Mouse (Mus musculus) granulocyte monocyte progenitor cell, adult 5-6 weeks (primary cell): ENCODE data around the gene Gcn1l1. TPM values are rescaled to one million over a fixed set of nuclear protein-coding genes. Genes with fewer than 3 reads are reported as not detected.
"Not testable (repeated sequence)": the region's sequence is repeated elsewhere in the genome, so short reads cannot be mapped to it uniquely, and the experiment has no call there.

ENCODE experiments used
- ATAC-seq: replicated peaks from 2 replicates; pipeline ENCODE4 v1.8.0; 2016; ENCODE audit warnings: mild to moderate bottlenecking, moderate TSS enrichment, inconsistent platforms; ENCODE audit not compliant: poor library complexity, severe bottlenecking
- total RNA-seq, 2 experiments: library from RNA; stranded (forward) in 1 of 2; stranded (reverse) in 1 of 2; fragments of 200-712, 200-1000 nt in 1 of 2; fragments of >200 nt in 1 of 2; fragmentation: Nextera tagmentation in 1 of 2; gene quantifications; 2 replicates each; pipeline ENCODE4 v1.2.3; 2014 to 2017

The Gcn1l1 gene
- total RNA-seq, 2 experiments from 2014 or later, result 26.9 to 37.4 TPM

DNA sequence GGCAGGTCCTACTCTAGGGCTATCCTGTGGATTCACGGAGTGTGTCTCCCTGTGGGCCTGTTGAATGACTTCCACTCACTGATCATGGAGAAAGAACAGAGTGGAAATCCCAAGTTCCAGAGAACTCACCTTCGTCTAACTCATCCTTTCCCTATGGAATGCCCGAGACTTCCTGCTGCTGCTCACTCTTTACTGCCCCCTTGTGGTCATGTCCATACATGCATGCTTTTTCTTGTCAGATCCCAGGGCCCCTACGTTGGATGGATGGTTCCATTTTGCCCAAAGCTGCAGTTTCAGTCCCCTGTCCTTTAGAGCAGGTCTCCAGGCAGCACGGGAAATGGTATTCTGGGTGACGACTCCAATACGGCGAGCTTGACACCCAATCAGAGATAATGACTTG lies 8.8 kb upstream of the Gcn1l1 start:
- 0 out of 2 replicates have a peak, but pooled peaks have one; percentile 20 for ATAC-seq

DNA sequence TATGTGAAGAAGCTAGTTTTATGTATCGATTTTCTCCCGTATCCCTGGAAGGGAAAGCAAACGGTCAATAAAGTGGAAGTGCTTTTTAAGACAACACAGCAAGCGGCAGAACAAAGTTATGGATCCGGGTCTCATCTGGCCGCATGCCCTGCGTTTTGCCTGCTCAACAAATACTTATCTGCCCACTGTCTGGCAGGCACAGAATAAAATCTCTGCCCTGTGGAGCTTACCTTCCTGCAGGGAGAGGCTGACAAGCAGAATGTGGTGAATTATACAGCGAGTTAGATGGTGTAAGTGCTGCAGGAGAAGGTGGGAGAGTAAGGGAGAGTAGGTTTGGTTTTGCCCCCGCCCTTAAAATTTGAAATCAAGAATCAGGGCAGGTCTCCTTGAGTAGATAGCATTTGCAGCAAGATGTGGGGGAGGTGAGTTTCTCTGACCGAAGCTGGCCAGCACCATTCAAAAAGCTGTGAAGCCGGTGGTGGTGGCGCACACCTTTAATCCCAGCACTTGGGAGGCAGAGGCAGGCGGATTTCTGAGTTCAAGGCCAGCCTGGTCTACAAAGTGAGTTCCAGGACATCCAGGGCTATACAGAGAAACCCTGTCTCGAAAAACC lies 6.8 kb upstream of the Gcn1l1 start:
- ATAC-seq, result no peak

DNA sequence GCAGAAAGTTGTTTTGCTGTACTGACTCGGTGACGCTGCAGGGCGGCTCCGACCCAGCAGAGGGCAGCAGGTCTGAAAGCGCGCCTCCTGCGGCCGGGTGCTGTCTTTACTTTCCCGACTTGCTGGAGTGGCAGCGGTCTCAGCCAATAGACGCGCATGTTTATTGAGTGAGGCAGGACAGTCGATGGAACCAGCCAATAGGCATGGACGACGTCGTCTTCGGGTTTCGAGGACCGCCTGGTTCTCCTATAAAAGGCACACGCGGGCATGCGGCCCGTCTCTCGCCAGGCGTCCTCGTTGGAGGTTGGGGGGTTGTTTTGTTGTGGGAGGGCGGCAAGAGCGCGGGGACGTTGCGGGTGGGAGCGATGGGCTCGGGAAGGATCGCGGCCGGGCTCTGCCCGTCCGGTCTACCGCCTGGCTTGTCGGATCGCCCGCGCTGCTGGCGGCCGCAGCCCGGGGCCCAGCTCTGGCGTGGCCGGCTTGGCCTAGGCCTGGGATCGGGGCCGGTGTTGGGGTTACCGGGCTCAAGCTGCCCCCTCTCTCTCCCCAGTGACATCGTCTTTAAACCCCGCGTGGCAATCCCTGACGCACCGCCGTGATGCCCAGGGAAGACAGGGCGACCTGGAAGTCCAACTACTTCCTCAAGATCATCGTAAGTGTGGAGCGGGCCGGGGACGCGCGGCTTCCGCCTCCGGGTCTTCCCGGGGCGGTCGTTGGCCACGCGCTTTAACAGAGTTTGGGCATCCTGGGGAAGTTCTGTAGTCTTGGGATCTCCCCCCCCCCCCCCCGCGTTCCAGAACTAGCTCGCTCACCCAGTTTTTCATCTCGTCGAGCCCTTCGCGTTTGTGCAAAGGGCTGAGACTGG lies 5.6 kb upstream of the Gcn1l1 start, which contains the start of gene Rplp0:
Rplp0 (plus strand) TSS at position 231 of the 865 bp plus-strand sequence.
- peak; percentile 95 for ATAC-seq

DNA sequence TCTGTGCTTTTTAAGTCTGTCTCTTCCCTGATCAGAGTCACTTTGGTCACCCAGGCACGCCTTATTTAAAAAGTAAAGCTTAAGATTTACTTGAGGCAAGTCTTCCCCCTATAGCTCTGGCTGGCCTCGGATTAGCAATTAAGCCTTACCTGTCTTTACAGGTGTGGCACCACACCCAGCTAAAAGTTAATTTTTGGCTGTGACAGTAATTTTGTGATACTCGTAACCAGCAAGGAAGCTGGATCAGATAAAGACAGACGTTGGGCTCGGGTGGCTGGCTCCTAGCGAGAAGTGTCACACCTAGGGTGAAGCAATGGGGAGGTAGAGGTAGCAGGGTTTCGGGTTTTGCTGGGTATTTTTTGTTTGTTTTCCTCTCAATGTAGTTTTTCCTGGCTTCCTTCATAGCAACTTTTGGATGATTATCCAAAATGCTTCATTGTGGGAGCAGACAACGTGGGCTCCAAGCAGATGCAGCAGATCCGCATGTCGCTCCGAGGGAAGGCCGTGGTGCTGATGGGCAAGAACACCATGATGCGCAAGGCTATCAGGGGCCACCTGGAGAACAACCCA lies 4.6 kb upstream of the Gcn1l1 start:
- ATAC-seq, result no peak

DNA sequence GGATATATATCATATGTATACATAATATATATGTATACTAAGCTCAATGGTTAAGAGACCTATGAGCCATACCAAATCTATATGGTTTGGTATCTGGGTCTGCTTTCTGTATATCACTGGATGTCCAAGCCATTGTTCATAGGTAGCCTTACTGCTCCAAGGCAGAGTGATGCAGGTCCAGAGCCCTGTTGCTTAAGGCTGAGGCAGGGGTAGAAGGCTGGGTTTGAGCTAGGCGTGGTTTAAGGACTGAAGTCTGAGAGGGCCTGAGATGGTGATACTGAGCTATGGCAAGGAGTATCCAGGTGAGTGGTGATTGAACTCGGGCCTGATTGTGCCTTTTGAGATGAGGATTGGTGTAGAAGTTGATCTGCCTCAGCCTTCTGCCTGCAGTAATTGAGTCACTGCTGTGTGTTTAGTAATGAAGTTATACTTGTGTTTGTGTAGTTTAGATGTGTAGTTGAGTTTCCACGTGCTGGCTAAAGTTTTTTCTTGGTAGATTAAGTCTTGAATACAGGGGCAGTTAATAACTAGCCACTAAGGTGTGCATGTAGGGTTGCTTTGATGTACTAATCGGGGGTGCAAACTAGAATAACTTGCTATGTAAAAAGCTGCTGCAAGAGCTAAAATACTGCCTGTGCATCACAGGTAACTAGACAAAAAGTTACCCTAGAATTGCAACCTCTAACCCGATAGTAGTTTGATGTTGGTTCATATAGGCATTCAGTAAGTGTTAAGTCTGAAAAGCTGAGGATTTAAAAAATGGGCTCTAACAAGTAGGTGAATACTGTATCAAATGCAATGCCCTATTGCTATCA lies 1.1 kb upstream of the Gcn1l1 start:
- ATAC-seq, result no peak

DNA sequence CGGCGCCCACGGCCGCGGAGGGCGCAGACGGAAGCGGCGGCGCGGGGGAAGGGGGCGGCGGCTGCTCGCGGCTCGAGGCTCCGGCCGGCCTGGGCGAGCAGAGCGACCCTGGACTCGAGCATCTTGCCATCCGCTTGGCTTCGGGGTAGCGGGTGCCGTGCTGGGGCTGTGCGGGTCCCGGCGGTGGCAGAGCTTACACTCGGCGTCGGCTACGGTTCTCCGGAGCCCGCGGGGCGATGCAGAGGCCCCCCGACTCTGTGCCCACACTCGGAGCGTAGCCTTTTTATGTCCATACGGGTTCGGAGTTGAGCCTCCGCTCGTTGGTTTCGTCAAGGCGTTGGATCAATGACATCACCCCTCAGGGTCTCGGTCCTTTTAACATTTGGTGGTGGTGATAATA lies 349 bp downstream of the Gcn1l1 start:
- peak; percentile 33 for ATAC-seq

DNA sequence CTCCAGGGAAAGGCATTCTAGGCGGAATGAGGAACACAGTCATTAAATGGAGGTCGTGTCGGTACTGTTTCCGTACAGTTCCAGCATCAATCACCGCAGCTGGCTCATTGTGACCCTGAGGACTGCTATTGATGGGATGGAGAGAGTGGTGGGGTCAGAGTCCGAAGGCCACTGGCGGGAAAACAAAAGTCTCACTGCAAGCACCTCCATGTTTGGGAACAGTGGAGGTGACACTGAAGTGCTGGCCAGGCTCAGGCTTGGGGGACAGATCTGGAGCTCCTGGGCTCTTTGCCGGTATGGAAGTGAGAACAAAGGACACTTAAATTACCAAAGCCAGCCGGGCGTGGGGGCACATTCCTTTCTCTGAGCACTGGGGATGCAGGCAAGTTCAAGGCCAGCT lies 3.6 kb downstream of the Gcn1l1 start:
- ATAC-seq, result no peak

DNA sequence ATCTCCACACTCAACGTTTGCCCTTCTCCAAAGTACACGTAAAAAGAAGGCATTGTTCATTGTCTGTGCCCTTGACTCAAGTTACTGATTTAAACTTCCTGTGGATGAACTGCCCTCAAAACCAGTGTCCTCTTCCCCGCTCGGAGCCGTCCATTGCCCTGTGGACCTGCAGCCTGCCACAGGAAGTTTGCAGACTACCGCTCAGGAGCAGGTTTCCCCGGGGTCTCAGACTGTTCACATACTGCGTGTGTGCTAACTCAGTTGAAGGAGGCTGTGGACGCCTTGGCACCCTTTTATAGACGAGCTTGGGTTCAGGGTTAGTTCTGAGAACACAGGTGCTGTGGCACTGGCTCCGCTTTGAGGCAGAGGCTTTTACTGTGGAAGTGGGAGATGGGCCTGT lies 4.3 kb downstream of the Gcn1l1 start:
- no peak for ATAC-seq

DNA sequence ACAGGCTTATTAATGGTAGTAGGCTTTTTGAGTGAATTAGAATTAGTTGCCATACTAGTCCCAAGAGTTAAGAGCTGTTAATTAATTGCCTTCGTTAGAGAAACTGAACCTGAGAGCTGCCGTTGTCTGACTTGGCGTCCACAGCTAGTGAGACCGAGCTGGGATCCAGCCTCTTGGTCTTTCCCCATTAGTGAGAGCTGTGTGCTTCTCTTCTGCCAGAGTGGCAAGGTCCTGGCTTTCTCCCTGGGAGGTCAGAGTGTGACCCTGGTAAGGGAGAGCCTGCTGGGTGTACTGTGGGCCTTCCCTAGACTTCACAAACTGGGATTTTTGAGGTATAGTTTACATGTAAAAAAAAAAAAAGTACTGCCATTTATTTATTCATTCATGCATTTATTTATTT lies 4.7 kb downstream of the Gcn1l1 start:
- ATAC-seq, result no peak

DNA sequence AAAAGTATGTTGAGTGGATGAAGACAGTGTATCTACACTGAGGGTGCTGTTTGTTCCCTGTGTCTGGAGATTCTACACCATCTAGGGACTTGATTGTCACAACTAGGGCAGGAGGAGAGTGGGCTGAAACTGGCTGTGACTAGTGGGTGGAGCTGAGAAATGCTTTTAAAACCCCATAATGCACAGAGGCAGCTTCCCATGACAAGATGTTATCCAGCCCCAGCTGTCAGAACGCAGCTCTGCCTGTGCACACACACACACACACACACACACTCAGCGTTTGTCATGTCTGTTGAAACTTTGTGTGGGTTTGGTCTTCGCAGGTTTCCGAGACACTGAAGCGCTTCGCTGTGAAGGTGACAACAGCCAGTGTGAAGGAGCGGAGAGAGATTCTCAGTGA lies 6.0 kb downstream of the Gcn1l1 start:
- ATAC-seq, result no peak

DNA sequence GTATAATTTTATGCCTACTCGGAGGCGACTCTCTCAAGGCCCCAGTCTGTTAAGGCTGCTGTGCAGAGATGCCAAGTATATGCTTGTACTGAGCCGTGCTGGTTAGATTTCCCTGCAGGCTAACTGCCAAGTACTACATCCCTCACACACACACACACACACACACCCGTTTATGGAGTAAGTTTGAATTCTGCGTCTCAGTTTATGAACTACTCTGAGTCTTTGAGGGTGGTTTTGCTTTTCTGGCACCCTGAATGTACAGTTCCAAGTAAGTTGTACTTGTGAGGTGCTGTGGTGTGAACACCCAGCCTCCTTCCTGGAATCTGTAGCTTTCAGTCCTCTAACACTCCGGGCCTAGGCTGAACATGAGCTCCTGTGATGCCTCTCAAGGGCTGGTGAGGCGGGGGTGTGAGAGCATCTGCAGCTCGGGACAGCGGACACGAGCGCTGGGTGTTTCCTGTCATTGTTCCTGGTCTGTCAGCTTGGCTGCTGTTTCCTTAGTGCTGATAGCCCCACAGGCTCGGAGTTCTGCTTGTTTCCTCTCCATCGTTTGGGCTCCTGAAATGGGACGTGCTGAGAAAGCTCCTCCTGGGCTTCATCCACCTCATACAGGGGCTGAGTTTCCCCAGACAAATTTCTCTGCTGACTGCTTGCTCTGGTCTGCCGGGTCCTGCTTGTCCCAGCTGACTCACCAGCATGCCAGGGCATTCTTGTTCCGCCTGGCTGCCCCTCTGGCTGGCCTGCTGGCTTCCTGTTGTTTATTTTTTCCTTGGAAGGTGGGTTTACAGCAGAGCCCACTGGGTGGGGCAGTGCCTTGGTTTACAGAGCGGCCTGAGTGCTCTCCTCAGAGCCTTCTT lies 7.9 kb downstream of the Gcn1l1 start:
- no peak for ATAC-seq

DNA sequence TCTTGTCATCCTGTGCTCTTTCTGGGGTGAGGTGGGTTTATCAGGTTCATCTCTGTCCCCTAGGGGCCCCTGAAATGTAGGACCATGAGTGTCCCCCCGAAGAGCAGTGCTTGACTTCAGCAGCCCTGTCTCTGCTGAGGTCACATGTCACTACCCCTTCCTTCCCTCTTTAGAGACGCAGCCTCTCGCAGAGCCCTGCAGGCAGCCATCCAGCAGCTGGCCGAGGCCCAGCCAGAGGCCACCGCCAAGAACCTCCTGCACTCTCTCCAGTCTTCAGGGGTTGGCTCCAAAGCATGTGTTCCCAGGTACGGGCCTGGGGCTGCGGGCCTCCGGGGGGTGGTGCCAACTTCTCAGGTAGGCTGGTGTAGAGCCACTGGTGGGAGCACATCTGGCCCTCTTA lies 9.9 kb downstream of the Gcn1l1 start:
- peak; percentile 56; the same call in 1 of the 2 replicates for ATAC-seq

DNA sequence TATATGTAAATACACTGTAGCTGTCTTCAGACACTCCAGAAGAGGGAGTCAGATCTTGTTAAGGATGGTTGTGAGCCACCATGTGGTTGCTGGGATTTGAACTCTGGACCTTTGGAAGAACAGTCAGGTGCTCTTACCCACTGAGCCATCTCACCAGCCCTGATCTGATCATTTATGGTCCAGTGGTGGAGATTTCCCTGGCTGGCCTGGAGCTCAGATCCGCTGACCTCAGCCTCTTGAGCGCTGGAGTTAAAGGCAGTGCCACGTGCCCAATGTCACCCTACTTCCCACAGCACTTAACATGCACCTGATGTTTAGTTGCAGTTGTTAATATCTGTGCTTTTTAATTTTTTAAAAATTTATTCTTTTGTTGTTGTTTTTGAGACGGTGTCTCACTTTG lies 12.6 kb downstream of the Gcn1l1 start:
- ATAC-seq, result not testable (repeated sequence)

DNA sequence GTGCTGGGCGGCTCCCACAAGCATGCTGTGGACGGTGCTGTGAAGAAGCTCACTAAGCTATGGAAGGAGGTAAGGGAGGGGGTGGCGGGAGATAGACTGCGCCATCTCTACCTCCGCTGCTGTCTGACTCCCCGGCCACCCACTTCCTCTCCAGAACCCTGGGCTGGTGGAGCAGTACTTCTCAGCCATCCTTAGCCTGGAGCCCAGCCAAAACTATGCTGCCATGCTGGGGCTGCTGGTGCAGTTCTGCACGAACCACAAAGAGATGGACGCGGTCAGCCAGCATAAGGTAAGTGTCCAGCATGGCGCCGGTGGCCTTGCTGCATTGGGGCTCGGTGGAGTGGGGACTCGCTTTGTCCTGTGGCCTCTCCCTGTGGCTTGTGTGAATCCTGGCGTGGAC lies 13.9 kb downstream of the Gcn1l1 start:
- ATAC-seq, result no peak

DNA sequence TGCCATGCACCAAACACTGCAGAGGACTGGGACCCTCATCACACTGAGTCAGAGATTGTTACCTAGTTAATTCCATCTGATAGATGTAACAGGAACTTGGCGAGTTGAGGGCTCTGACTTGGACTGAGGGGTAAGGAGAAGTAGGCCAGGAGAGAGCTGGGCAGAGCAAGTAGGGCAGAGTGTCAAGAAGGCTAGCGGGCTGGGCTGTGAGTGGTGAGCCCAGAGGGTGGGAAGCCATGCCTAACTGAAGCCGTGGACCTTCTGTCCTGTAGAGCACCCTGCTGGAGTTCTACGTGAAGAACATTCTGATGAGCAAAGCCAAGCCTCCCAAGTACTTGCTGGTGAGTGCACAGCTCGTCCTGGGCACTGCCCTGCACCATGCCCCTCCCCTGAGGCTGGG lies 14.3 kb downstream of the Gcn1l1 start:
- ATAC-seq, result no peak

DNA sequence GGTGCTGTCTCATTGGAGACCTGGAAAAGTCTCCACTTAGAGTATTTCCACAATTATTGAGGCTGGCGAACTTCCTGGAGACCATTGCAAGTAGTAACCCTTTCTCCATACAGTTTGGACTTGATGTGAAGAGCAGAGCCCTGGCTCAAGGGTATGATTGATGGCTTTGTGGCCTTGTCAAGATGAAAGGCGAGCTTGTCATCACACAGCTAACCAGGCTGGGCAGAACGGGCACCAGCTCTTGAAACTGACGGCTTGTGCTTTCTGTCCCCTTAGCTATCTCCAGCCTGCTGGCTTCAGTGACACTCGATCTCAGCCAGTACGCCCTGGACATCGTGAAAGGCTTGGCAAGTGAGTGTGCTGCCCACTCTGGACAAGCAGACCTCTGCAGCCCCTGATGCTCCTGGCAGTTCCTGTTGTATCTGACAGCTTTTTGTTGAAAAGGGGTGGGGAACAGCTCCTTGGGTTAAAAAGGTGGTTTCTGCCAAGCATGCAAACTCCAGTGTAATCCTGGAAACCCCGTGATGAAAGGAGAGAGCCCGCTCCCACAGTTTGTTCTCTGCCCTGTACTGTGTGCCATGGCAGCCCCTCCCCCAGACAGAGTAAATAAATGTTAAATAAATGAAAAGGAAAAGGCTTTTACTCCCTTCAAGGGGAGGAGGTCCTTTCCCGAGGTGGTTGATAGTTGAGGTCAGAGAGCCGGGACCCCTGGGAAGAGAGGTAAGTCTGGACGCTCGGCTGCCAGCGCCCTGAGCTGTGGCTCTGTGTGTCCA lies 15.4 kb downstream of the Gcn1l1 start:
- no peak for ATAC-seq

DNA sequence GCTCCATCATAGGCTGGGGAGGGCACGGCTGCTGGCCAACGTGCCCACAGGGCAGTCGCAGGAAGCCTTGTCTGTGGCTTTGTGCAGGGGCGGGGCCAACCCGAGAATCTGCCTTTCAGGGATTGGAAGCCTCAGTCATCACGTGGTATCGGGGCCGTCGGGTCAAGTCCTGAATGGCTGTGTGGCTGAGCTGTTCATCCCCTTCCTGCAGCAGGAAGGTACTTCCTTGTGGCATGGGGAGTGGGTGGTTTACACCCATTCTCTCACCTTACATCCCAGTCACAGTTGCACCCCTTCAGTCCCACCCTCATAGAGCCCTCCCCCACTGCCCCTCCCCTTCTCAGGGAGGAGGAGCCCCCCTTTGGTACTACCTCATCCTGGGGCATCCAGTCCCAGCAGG lies 16.6 kb downstream of the Gcn1l1 start:
- no peak for ATAC-seq

DNA sequence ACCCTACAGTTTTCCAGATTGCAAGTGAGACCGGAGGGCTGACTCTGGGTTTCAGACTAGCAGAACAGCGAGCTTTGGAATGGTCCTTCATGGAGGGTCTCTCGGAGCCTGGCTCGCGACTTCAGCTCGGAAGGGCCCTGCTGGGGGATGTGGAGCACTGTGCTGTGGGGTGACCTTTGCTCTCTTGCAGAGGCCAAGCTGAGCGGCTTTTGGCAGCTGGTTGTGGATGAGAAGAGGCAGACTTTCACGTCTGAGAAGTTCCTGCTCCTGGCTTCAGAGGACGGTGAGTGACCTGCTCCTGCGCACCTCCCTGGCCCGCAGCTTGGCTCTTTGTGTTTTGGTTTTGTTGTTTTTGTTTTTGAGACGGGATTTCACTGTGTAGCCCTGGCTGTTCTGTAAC lies 20.6 kb downstream of the Gcn1l1 start:
- no peak for ATAC-seq

DNA sequence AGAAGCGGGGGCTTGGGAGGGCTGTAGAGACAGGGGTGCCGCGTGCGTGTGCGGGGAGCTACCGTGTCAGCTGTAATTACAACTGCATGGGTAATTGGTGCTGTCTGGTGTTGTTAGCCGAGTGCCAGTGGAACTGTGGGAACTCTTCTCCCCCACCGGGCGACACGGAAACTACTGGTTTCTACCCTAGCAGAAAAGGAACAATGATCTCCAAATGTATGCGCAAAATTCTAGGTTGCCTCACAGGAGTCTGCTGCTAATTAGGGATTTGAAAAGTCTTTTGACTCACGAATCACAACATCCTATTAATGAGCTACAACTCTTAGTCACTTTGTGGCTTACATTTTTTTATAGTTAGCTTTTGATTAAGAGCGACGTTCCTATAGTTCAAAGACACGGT lies 21.1 kb downstream of the Gcn1l1 start:
- no peak for ATAC-seq
